Mouse (Mus musculus) hindbrain, embryonic 16.5 days (tissue): ENCODE data around the gene Gm17428. TPM values are rescaled to one million over a fixed set of nuclear protein-coding genes. Genes with fewer than 3 reads are reported as not detected.
"Not testable (repeated sequence)": the region's sequence is repeated elsewhere in the genome, so short reads cannot be mapped to it uniquely, and the experiment has no call there.

ENCODE experiments used
- ATAC-seq: fragments of 200-750 bp; cut with Nextera tagmentation; 2 replicates; pipeline ENCODE4 v1.8.0; 2017; ENCODE audit warnings: moderate TSS enrichment, moderate library complexity
- H3K27ac ChIP-seq: fragments of 300-500 bp; sonication (generic); 2 replicates; pipeline ENCODE4 v1.5.1; 2014; ENCODE audit warnings: low read depth, mild to moderate bottlenecking, control low read depth, low read length, moderate library complexity
- H3K27me3 ChIP-seq: fragments of 300-500 bp; sonication (generic); replicated peaks from 2 replicates; pipeline ENCODE4 v1.6.1; 2014; ENCODE audit warnings: low read length; ENCODE audit not compliant: control insufficient read depth, insufficient read depth
- H3K36me3 ChIP-seq: fragments of 300-500 bp; sonication (generic); 2 replicates; pipeline ENCODE4 v1.6.1; 2014; ENCODE audit warnings: mild to moderate bottlenecking, low read length, moderate library complexity, mixed read lengths; ENCODE audit not compliant: control insufficient read depth, insufficient read depth
- H3K4me1 ChIP-seq: fragments of 300-500 bp; sonication (generic); 2 replicates; pipeline ENCODE4 v1.6.1; 2014; ENCODE audit warnings: low read depth, low read length; ENCODE audit not compliant: control insufficient read depth, insufficient read depth
- H3K4me2 ChIP-seq: fragments of 300-500 bp; sonication (generic); 2 replicates; pipeline ENCODE4 v1.6.1; 2014; ENCODE audit warnings: mild to moderate bottlenecking, low read length, control low read depth, moderate library complexity
- H3K4me3 ChIP-seq: fragments of 300-500 bp; sonication (generic); 2 replicates; pipeline ENCODE4 v1.5.1; 2014; ENCODE audit warnings: mild to moderate bottlenecking, low read length, control low read depth, moderate library complexity
- H3K9ac ChIP-seq: fragments of 300-500 bp; sonication (generic); 2 replicates; pipeline ENCODE4 v1.6.1; 2014; ENCODE audit warnings: low read depth, mild to moderate bottlenecking, control low read depth, low read length, moderate library complexity
- H3K9me3 ChIP-seq: fragments of 300-500 bp; sonication (generic); 2 replicates; pipeline ENCODE4 v1.6.1; 2014; ENCODE audit warnings: mild to moderate bottlenecking, low read length, moderate library complexity; ENCODE audit not compliant: control insufficient read depth
- WGBS: fragments of 180-500 bp; shearing (Covaris S2); extraction: QIAGEN DNeasy Blood & Tissue Kit; methylation state at CpG from one replicate; pipeline ENCODE4 v1.1.7; 2014; 5-methylcytosine and 5-hydroxymethylcytosine counted together
- polyA plus RNA-seq: library from polyadenylated mRNA; unstranded; fragments of >200 nt; fragmentation: Nextera tagmentation; extraction: Ambion mirVana; gene quantifications from 2 replicates; pipeline ENCODE4 v1.2.1, GENCODE M21; 2015

Gene Gm17428
- polyA plus RNA-seq, 1 experiment from 2014 or later = not detected

- 90% methylated on average over 11 of the region's 12 CpGs for WGBS
Measured at GRCm38 (mm10) chr14:54959853-54960613, 16.7 kb upstream of the Gm17428 start.

DNA sequence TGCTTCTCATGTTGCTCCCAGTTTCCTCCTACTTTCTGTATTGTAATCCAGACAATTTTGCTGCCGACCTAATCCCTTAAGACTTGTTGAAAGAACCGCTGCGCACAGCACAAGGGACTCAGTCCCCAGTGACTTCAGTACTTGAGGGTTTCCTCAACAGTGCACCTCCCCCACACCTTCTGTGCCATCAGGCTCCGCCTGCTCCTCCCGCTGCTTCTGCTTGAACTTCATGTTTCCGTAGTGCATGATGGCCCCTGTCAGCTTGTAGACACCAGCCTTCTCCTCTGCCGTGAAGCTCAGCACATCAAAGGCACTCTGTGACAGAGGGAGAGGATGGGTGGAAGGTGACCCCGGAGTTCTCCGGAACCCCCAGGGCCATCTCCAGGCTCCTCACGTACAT, 16.0 kb upstream of the Gm17428 start:
- WGBS = 79% methylated on average over 10 of the region's 10 CpGs
- H3K27me3 ChIP-seq = no peaks in the 10 kb centered on the region
- no peaks in the 10 kb centered on the region for H3K4me1 ChIP-seq
- H3K9me3 ChIP-seq = no peaks in the 10 kb centered on the region
- no peaks in the 10 kb centered on the region for H3K36me3 ChIP-seq
- H3K4me3 ChIP-seq = no peak overlapping the region
- H3K9ac ChIP-seq = no peak overlapping the region
- no peak overlapping the region for H3K4me2 ChIP-seq
- ATAC-seq = no peak
- H3K27ac ChIP-seq = no peak overlapping the region

More at GRCm38 (mm10) chr14:54959853-54960613, 16.7 kb upstream of the Gm17428 start:
- not testable (repeated sequence) for H3K9ac ChIP-seq, H3K27me3 ChIP-seq, H3K9me3 ChIP-seq, ATAC-seq, H3K27ac ChIP-seq, H3K4me2 ChIP-seq, H3K4me3 ChIP-seq, H3K4me1 ChIP-seq, H3K36me3 ChIP-seq

- no peak for ATAC-seq
- no peak overlapping the region for H3K9ac ChIP-seq
- no peak overlapping the region for H3K4me2 ChIP-seq
- H3K27me3 ChIP-seq = no peaks in the 10 kb centered on the region
- no peaks in the 10 kb centered on the region for H3K9me3 ChIP-seq
- 86% methylated on average over 5 of the region's 5 CpGs for WGBS
- H3K27ac ChIP-seq = no peak overlapping the region
- no peaks in the 10 kb centered on the region for H3K4me1 ChIP-seq
- no peaks in the 10 kb centered on the region for H3K36me3 ChIP-seq
- no peak overlapping the region for H3K4me3 ChIP-seq
Measured at GRCm38 (mm10) chr14:54961487-54961886, 15.2 kb upstream of the Gm17428 start.

DNA sequence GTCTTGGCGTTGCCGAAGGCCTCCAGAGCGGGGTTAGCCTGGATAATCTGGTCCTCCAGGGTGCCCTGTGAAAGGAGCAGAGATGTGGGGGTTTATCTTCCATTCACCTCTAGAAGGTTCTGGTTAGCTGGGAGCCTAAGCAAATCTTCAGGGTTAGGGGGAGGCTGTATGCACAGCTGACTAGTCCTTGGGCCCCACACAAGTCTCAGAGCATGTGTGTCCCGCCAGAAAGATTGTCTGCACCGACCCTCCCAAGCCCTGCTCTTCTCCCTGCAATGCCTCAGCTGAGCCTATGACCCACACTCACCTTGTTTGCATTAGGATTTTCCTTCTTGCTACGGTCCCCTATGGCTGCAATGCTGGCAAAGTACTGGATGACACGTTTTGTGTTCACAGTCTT, 14.0 kb upstream of the Gm17428 start:
- H3K9me3 ChIP-seq = no peaks in the 10 kb centered on the region
- H3K27me3 ChIP-seq = no peaks in the 10 kb centered on the region
- WGBS = 87% methylated on average over 7 of the region's 7 CpGs
- no peaks in the 10 kb centered on the region for H3K4me1 ChIP-seq
- H3K36me3 ChIP-seq = no peaks in the 10 kb centered on the region
- H3K27ac ChIP-seq = no peak overlapping the region
- no peak overlapping the region for H3K9ac ChIP-seq
- no peak overlapping the region for H3K4me2 ChIP-seq
- no peak for ATAC-seq
- no peak overlapping the region for H3K4me3 ChIP-seq

DNA sequence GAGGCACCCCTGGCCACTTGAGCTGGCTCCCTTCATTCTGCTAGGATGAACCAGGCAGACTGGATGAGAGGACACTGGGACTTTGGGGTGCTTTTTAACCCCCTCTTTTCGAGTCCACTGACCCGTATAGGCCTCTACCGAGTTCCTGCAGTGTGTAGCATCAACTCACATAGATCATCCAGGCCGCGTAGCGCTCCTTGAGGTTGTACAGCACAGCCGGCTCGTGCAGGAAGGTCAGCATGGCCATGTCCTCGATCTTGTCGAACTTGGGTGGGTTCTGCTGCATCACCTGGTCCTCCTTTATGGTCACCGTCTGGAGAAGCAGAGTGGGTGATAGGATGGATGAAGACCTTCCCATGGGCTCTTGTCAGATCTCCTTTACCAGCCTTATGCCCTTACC, 13.0 kb upstream of the Gm17428 start:
- WGBS = 81% methylated on average over 11 of the region's 11 CpGs
- Histone ChIP-seq H3K36me3 (no peaks in the 10 kb centered on the region), H3K27me3 (no peaks in the 10 kb centered on the region), H3K4me3 (no peak overlapping the region), H3K27ac (no peak overlapping the region), H3K4me2 (no peak overlapping the region), H3K9me3 (no peaks in the 10 kb centered on the region), H3K9ac (no peak overlapping the region), H3K4me1 (no peaks in the 10 kb centered on the region)
- ATAC-seq = no peak

DNA sequence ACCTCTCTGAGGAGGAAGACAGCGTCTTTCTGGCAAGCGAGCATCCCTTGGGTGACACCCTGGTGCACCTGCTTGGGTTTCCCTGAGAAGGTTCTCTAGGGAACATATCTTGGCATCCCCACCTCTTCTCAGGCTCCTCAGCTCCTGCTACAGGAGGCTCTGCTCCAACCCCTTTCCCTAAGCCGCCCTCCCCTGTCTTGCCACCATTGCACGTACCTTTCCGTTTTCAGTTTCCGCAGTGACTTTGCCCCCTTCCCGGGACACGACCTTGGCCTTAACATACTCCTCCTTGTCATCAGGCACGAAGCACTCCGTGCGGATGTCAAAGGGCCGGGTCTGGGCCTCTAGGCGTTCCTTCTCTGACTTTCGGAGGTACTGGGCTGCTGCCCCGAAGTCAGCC, 11.7 kb upstream of the Gm17428 start:
- Histone ChIP-seq H3K27me3 (no peaks in the 10 kb centered on the region), H3K9me3 (no peaks in the 10 kb centered on the region), H3K4me3 (no peak overlapping the region), H3K27ac (no peak overlapping the region), H3K4me2 (no peak overlapping the region), H3K9ac (no peak overlapping the region), H3K4me1 (no peaks in the 10 kb centered on the region), H3K36me3 (no peaks in the 10 kb centered on the region)
- no peak for ATAC-seq
- 81% methylated on average over 15 of the region's 15 CpGs for WGBS

DNA sequence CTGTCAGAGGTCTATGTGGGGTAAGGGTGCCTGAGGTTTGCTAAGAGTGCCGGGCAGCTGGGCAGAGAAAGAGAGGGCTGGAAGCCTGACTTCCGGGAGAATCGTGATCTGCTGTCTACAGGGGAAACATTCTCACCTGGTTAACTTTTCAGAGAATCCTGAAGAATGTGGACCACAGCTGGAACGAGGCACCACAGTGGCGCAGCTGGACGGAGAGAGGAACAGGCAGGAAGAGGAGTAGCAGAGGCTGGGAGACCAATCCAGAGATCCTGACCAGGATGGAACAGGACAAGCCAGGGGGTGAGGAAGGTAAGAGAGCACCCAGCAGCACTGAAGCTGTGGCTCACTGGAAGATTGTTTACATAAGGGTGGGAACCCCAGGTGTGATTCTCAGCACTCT, 11.1 kb upstream of the Gm17428 start:
- H3K27me3 ChIP-seq = no peaks in the 10 kb centered on the region
- no peaks in the 10 kb centered on the region for H3K4me1 ChIP-seq
- no peak overlapping the region for H3K27ac ChIP-seq
- no peak overlapping the region for H3K9ac ChIP-seq
- H3K36me3 ChIP-seq = no peaks in the 10 kb centered on the region
- 76% methylated on average over 6 of the region's 6 CpGs for WGBS
- ATAC-seq = no peak
- no peak overlapping the region for H3K4me2 ChIP-seq
- no peaks in the 10 kb centered on the region for H3K9me3 ChIP-seq
- H3K4me3 ChIP-seq = no peak overlapping the region

DNA sequence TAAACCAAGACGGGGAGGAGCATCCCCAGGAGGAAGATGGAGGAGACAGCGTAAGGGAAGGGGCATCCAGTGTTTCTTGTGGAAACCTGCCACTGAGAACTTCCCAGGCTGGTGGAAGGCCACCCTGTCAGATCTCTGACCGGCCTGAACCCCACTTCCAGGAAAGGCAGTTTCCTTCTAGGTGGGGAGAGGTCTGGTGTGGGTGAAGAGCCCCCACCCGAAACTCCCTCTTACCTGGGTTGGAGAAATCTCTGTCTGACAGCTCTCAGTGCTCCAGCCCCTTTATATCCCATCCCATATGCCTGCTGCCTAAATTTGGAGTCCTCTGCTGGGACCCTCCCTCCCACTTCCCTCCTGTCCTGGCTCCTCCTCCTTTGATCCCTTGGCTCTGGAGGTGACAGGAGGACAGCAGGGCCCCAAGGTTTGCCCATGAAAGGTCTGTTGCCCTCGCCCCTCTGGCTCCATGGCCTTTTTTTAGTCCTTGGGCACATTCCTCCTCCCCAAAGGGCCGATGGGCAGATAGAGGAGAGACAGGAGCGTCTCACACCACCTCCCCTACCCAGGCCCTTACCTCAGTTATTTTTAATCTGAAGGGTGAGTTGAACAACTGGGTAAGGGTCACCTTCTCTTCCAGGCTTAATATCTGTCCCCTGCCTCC, 10.3 kb upstream of the Gm17428 start, which contains the start of gene Myh6:
Myh6 (minus strand) TSS at position 608 of the 658 bp plus-strand sequence.
- no peaks in the 10 kb centered on the region for H3K4me1 ChIP-seq
- no peak within 1 kb of the TSS for H3K9ac ChIP-seq
- H3K27ac ChIP-seq = no peak within 1 kb of the TSS
- no peaks in the 10 kb centered on the region for H3K9me3 ChIP-seq
- H3K36me3 ChIP-seq = no peaks in the 10 kb centered on the region
- no peak within 1 kb of the TSS for H3K4me3 ChIP-seq
- ATAC-seq = no peak
- H3K4me2 ChIP-seq = no peak within 1 kb of the TSS
- 79% methylated on average over 7 of the region's 7 CpGs for WGBS
- H3K27me3 ChIP-seq = no peaks in the 10 kb centered on the region

- Histone ChIP-seq H3K36me3 (no peaks in the 10 kb centered on the region), H3K4me3 (no peak overlapping the region), H3K9ac (no peak overlapping the region), H3K9me3 (no peaks in the 10 kb centered on the region), H3K4me1 (no peaks in the 10 kb centered on the region), H3K27me3 (no peaks in the 10 kb centered on the region), H3K4me2 (no peak overlapping the region), H3K27ac (no peak overlapping the region)
- no peak for ATAC-seq
- WGBS = 88% methylated on average over 3 of the region's 3 CpGs
Measured at GRCm38 (mm10) chr14:54967874-54968273, 8.9 kb upstream of the Gm17428 start.
